Mouse (Mus musculus): Measurements from ENCODE around the gene Pepd. TPM values are rescaled to one million over a fixed set of nuclear protein-coding genes. Genes with fewer than 3 reads are reported as not detected.

Gene Pepd
- polyA plus RNA-seq, 1 experiment, result 61.5 TPM

- H3K4me3 ChIP-seq (replicated peaks; ENCODE audit: extremely low read depth, low read depth, low read length), result no peak overlapping the region
- DNase-seq, result no peak
- no peak for TF ChIP-seq CTCF (IDR thresholded peaks at IDR 0.05; ENCODE audit: insufficient read depth, low read length)
- TF ChIP-seq POLR2A (IDR thresholded peaks at IDR 0.05; ENCODE audit: borderline replicate concordance, extremely low read depth, low read depth, low read length), result no peak
Measured at GRCm38 (mm10) chr7:34910096-34911066, 1.8 kb upstream of the Pepd start.

DNA sequence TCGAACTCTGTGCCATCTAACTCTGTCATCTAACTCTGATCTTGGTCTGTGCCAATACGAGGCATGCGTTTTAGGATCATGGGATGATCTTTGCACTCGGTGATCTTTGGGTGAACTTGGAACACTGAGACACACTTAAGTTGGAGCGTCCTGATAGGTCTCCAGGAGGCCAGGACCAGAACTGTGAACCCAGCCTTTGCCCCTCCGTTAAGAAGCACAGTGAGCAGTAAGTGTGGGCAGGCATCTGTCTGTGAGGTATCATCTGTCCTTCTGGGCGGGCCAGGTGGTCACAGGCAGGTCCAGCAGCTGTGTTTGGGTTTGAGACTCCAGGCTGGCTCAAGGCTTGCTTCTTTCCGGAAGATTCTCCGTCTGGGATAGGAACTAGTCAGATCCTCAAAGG is 1.8 kb downstream of the Pepd start:
- 90% methylated on average over 9 of the region's 9 CpGs for WGBS
- no peak for DNase-seq
- H3K4me1 ChIP-seq (ENCODE audit: control insufficient read depth, insufficient read depth, low read length), result peaks cover 4% of the 10 kb centered on the region; the same call in 1 of the 2 replicates
- no peak for TF ChIP-seq CTCF (IDR thresholded peaks at IDR 0.05; ENCODE audit: insufficient read depth, low read length)
- H3K4me3 ChIP-seq (replicated peaks; ENCODE audit: extremely low read depth, low read depth, low read length), result no peak overlapping the region

More at GRCm38 (mm10) chr7:34910096-34911066, 1.8 kb upstream of the Pepd start:
- WGBS, result 31% methylated on average over 24 of the region's 24 CpGs
- peaks cover 4% of the 10 kb centered on the region; the same call in 1 of the 2 replicates for H3K4me1 ChIP-seq (ENCODE audit: control insufficient read depth, insufficient read depth, low read length)

DNA sequence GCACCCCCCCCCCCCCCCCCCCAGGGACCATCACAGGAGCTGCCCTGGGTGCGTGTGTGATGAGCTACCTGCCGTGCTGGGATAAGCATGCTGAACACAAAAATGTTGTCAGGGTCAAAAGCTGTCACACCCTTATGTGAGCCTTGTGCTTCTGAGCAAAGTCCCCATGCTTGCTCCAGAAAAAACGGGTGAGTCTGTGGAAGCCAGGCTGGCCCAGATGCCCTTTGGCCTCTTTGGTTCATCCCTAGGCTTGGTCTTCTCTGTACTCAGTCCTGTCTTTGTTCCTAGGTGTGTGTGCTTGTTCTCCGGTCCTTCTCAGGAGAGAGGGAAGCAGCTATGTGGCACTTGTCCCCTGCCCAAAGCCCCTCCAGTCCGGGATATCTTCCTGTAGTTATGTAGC is 3.4 kb downstream of the Pepd start:
- H3K4me3 ChIP-seq (replicated peaks; ENCODE audit: extremely low read depth, low read depth, low read length), result no peak overlapping the region
- TF ChIP-seq POLR2A (IDR thresholded peaks at IDR 0.05; ENCODE audit: borderline replicate concordance, extremely low read depth, low read depth, low read length), result no peak
- TF ChIP-seq CTCF (IDR thresholded peaks at IDR 0.05; ENCODE audit: insufficient read depth, low read length), result no peak
- peaks cover 4% of the 10 kb centered on the region; the same call in 1 of the 2 replicates for H3K4me1 ChIP-seq (ENCODE audit: control insufficient read depth, insufficient read depth, low read length)
- WGBS, result 84% methylated on average over 5 of the region's 5 CpGs
- DNase-seq, result no peak

GRCm38 (mm10) chr7:34917558-34917957 is 5.4 kb downstream of the Pepd start:
- WGBS, result 66% methylated on average over 6 of the region's 6 CpGs
- Histone ChIP-seq H3K4me1 (ENCODE audit: control insufficient read depth, insufficient read depth, low read length) (peaks cover 4% of the 10 kb centered on the region; the same call in 1 of the 2 replicates), H3K4me3 (replicated peaks; ENCODE audit: extremely low read depth, low read depth, low read length) (no peak overlapping the region)
- TF ChIP-seq POLR2A (IDR thresholded peaks at IDR 0.05; ENCODE audit: borderline replicate concordance, extremely low read depth, low read depth, low read length) (no peak), CTCF (IDR thresholded peaks at IDR 0.05; ENCODE audit: insufficient read depth, low read length) (no peak)
- DNase-seq, result no peak

GRCm38 (mm10) chr7:34917998-34918397 is 5.8 kb downstream of the Pepd start:
- WGBS, result 86% methylated on average over 4 of the region's 4 CpGs
- no peak for TF ChIP-seq POLR2A (IDR thresholded peaks at IDR 0.05; ENCODE audit: borderline replicate concordance, extremely low read depth, low read depth, low read length)
- TF ChIP-seq CTCF (IDR thresholded peaks at IDR 0.05; ENCODE audit: insufficient read depth, low read length), result no peak

GRCm38 (mm10) chr7:34918416-34918815 is 6.2 kb downstream of the Pepd start:
- TF ChIP-seq POLR2A (IDR thresholded peaks at IDR 0.05; ENCODE audit: borderline replicate concordance, extremely low read depth, low read depth, low read length) (no peak), CTCF (IDR thresholded peaks at IDR 0.05; ENCODE audit: insufficient read depth, low read length) (no peak)
- peak; percentile 11 for DNase-seq
- WGBS, result 69% methylated on average over 8 of the region's 8 CpGs

More at GRCm38 (mm10) chr7:34917998-34918397, 5.8 kb downstream of the Pepd start:
- Histone ChIP-seq H3K4me1 (ENCODE audit: control insufficient read depth, insufficient read depth, low read length) (peaks cover 1% of the 10 kb centered on the region; the same call in 1 of the 2 replicates), H3K4me3 (replicated peaks; ENCODE audit: extremely low read depth, low read depth, low read length) (no peak overlapping the region)
- DNase-seq, result no peak

GRCm38 (mm10) chr7:34919054-34919453 is 6.9 kb downstream of the Pepd start:
- 71% methylated on average over 5 of the region's 5 CpGs for WGBS
- no peak for DNase-seq
- Histone ChIP-seq H3K4me3 (replicated peaks; ENCODE audit: extremely low read depth, low read depth, low read length) (no peak overlapping the region), H3K4me1 (ENCODE audit: control insufficient read depth, insufficient read depth, low read length) (no peaks in the 10 kb centered on the region)
- no peak for TF ChIP-seq POLR2A (IDR thresholded peaks at IDR 0.05; ENCODE audit: borderline replicate concordance, extremely low read depth, low read depth, low read length)
- TF ChIP-seq CTCF (IDR thresholded peaks at IDR 0.05; ENCODE audit: insufficient read depth, low read length), result no peak

More at GRCm38 (mm10) chr7:34918416-34918815, 6.2 kb downstream of the Pepd start:
- Histone ChIP-seq H3K4me1 (ENCODE audit: control insufficient read depth, insufficient read depth, low read length) (no peaks in the 10 kb centered on the region), H3K4me3 (replicated peaks; ENCODE audit: extremely low read depth, low read depth, low read length) (no peak overlapping the region)

GRCm38 (mm10) chr7:34919809-34920208 is 7.6 kb downstream of the Pepd start:
- DNase-seq, result peak; percentile 30
- TF ChIP-seq CTCF (IDR thresholded peaks at IDR 0.05; ENCODE audit: insufficient read depth, low read length) (peak; percentile 82), POLR2A (IDR thresholded peaks at IDR 0.05; ENCODE audit: borderline replicate concordance, extremely low read depth, low read depth, low read length) (no peak)
- 60% methylated on average over 5 of the region's 5 CpGs for WGBS

DNA sequence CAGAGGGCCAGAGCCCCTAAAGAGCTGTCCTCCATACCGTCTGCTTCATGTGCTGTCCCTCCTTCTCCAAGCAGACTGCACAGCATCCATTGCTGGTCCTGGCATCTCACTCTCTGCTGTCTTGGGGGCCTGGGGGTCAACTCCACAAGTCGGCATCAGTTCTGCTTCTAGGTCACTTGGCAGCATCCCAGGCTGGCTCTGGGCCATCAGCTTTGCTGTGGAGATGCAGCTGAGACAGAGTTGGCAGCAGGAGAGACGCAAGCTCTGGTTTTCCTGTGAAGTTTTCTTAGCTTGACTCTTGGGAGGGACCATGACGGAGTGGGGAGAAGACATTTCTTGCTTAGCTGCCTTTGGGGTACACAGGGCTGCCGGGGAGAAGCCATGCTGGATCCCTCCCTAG is 13.0 kb downstream of the Pepd start:
- DNase-seq, result no peak
- 49% methylated on average over 5 of the region's 5 CpGs for WGBS
- TF ChIP-seq POLR2A (IDR thresholded peaks at IDR 0.05; ENCODE audit: borderline replicate concordance, extremely low read depth, low read depth, low read length) (no peak), CTCF (IDR thresholded peaks at IDR 0.05; ENCODE audit: insufficient read depth, low read length) (no peak)
- no peak overlapping the region for H3K4me3 ChIP-seq (replicated peaks; ENCODE audit: extremely low read depth, low read depth, low read length)
- no peaks in the 10 kb centered on the region for H3K4me1 ChIP-seq (ENCODE audit: control insufficient read depth, insufficient read depth, low read length)

More at GRCm38 (mm10) chr7:34919809-34920208, 7.6 kb downstream of the Pepd start:
- no peak overlapping the region for H3K4me3 ChIP-seq (replicated peaks; ENCODE audit: extremely low read depth, low read depth, low read length)
- H3K4me1 ChIP-seq (ENCODE audit: control insufficient read depth, insufficient read depth, low read length), result no peaks in the 10 kb centered on the region
